Mouse (Mus musculus) cerebellum, adult 18-20 months (tissue): Measurements from ENCODE around the gene Shc4.

ENCODE experiments used
- DNase-seq, 2 experiments: peaks; one replicate each; pipeline ENCODE4 v3.0.0; 2021

Shc4 gene

DNA sequence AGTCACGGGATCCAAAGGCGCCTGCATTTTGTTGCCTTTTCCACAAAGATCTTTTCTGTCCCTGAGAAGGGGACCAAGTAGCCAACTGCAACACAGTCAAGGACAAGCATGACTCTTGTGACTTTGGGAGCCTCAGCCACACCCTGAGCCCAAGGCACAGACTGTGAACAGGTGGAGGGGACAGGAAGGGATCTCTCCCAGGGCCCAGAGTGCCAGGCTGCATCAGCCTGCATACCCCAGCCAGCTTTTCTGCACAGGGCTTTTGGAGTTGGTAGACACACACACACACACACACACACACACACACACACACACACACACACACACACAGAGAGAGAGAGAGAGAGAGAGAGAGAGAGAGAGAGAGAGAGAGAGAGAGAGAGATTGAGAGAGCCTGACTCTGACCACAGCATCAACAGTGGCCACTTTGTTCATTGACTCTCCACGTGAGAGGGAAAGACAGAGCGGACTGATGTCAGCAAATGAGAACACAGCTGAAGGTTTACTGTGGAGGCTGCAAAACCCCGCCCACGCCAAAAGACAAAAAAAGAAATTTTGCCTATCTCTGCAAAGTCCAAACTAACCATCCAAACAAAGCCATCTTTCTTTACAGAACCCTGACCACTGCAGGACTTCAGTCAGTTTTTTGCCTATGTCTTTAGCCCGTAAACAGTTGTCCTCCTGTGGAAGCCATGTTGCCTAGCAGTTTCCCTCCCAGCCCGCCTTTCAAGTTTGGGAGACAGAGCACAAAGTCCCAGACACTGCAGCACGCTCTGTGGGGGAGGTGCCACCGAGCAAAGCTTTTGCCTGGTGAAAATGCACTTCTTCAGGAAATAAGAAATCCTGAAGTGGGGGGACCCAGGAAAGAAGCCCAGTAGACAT, 39.1 kb downstream of the Shc4 start:
- no peak for DNase-seq

- DNase-seq: no peak
Observed at GRCm38 (mm10) chr2:125683895-125684294, 40.1 kb downstream of the Shc4 start.

GRCm38 (mm10) chr2:125681811-125682210, 42.1 kb downstream of the Shc4 start:
- no peak for DNase-seq

- peak; percentile 88 to 92 for DNase-seq
Observed at GRCm38 (mm10) chr2:125672957-125673631, 50.9 kb downstream of the Shc4 start, which contains the start of gene Eid1. Eid1 (plus strand) TSS chr2:125673095.

DNA sequence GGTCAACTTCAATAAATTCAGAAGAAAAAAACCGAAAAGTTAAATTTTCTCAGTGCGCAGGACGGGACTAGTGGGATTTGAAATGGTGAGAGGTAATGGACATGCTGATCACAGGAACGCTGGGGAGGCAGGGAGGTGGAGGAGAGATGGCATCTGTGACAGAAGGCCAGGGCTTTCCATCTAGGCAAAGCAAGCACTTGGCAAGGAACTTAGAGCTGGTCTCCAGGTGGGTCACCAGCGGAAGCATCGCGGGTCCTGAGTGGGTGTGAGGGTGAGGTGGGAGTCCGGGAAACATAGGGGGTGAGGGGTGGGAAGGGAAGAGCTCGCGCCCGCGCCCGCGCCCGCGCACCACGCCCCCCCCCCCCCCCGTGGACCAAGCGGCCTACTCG, 51.4 kb downstream of the Shc4 start:
- DNase-seq: peak in 1 of 2 experiments; percentile 74

DNA sequence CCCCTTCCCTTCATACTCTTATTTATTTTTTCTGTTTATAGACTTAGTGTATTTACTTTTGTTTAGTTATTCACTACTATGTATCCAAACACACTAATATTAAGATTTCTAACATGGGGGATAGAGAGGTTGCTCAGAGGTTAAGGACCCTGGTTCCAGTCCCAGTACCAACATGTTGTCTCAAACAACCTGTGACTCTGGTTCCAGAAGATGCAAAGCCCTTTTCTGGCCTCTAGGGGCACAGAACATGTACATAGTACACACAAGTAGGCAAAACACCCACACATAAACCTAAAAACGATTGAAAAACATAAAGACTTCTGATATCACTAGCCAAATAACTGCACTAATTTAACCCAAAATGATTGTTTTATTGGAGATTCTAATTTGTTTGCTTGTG, 53.1 kb downstream of the Shc4 start:
- no peak for DNase-seq

- DNase-seq: no peak
Observed at GRCm38 (mm10) chr2:125667721-125668120, 56.2 kb downstream of the Shc4 start.

- DNase-seq: no peak
Observed at GRCm38 (mm10) chr2:125667184-125667583, 56.8 kb downstream of the Shc4 start.

DNA sequence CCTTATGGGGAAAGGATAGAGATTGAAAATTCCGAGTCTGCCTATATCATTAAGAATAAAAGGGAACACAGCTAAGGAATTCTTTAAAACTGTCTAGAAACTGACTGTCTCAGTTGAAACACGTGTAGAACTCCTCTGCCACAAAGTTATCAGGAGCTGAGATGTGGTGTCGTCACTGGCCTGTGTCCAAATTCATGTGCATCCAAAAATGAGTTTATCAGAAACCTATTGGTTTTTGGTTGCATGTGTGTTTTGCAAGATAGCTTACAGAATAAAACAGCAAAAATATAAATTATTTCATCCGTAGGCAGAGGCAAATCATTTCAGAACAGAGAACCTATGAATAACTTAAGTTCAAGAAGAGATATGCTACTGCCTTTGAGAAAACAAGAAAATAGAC, 57.3 kb downstream of the Shc4 start:
- DNase-seq: no peak

DNA sequence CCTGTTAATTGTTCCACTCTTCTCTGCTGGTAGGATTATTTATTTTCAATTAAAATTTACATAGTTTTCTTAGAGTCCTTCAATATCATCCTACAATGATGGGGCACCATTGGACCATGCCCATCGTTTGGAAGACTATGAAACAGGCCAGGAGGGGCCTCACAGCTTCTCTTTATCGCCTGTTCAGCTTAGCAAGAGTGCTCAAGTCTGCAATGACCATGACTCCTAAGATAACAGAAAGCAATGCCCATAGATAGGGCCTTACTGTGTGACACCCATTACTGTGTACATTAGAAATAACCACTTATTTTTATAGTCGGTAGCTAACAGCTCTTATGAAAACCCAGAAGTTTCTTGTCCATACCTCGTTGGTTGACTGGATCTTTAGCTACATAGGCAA, 58.0 kb downstream of the Shc4 start:
- no peak for DNase-seq

- no peak for DNase-seq
Observed at GRCm38 (mm10) chr2:125665213-125665612, 58.7 kb downstream of the Shc4 start.

DNA sequence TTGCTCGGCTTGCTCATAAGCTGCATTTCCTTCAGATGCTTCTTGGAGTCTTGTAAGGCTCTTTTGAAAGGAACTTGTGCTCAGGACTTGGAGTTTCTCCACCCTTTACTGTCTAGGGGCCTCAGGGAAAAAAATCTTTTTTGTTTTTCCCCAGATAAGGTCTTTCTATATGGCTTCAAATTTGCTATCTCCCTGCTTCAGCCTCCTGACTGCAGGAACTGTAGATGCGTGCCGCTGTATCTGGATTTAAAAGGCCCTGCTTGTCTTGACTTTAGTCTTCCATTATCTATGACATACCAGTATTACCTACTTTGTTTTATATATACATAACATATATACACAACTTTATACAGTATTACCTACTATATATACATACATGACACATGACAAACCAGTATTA, 61.4 kb downstream of the Shc4 start:
- DNase-seq: no peak

GRCm38 (mm10) chr2:125661156-125661555, 62.8 kb downstream of the Shc4 start:
- DNase-seq: no peak

DNA sequence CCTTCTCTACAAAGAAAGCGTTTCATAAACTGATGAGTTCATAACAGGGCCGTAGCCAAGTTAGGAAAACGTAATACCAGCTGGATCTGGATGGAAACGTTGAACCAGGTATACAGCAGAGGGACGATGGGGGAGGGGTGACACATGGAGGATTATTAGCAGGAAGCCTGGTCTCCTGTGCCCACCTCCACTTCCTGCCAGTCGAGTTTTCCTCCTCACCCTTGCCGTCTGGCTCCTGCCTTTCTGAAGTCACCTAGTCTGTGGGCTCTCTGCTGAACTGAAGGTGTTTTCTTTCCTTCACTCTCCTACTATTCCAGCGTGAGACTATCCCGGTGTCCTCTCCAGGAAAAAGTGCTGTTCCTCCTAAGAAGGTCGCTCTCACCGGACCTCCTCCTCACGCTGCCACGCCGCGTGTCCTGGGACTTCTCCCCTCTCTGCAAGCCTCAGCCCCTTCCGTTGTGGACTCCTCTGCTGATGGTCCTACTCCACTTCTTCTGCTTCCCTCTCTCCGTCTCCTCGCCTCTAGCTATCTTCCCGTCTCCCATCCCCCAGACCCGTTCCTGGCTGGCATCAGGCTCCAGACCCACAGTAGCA, 63.3 kb downstream of the Shc4 start:
- peak; percentile 23 to 24 for DNase-seq

DNA sequence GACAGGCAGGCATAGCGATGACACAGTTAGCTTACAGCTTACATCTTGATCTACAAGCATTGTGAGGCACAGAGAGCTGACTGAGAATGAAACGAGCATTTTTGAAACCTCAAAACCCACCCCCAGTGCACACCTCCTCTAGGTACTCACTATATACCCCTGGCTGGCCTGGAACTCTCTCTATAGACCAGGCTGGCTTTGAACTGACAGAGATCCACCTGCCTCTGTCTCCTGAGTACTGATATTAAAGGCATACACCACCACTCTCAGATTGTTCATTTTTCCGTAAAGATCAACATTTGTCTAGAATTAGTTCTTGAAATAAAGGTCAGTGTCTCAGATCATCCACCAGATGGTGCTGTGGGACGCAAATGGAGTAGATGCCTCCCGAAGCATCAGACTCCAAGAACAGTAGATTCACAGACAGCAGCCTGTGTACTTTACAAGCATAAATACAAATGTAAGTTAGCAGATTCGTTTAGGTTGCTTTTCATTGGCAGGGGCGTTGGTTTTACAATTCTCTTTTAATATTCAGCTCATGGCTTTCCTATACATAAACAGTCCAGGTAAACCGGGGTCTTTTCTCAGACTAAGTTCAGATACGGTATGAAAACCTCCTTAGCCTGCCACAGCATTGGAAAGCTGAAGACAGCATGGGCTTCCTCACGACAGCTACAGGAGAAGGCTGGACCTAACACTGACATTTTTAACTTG, 64.0 kb downstream of the Shc4 start:
- DNase-seq: peak; percentile 77

DNA sequence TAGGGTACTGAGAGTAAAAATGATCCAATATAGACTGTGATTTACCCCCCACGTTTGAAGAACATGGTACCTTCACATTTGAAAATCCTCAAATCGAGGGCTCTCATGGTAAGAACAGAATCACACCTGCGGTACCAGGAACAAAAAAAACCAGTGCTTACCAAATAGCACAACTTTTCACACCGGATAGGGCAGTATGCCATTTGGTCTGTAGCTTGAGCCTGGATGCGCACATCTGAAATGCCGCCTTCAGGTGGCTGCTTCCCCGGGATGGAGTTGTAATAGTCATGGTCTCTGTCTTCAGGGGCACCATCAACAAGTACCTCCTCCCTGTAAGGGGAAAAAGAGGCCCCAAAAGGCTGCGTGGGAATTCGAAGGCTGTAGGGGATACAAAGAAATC, 68.6 kb downstream of the Shc4 start:
- no peak for DNase-seq

GRCm38 (mm10) chr2:125653286-125653685, 70.7 kb downstream of the Shc4 start:
- no peak for DNase-seq

DNA sequence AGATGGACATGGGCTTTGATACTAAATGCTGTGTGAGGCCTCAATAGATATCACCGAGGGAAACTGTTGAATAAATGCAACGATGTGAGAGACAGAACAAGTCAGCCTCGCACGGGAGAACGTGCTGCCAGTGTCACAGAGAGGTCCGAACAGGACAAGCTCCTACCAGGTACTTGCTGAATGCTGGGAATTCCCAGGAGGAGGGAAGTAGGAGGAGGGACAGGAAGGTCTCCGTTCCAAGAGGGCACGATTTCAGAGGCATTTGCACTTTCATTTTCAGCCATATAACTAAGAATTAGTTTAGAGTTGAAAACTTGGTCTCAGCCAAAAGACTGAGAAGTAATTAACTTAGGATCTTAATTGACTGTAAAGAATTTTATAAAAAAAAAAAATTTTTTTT, 72.4 kb downstream of the Shc4 start:
- DNase-seq: no peak

GRCm38 (mm10) chr2:125650742-125651352, 73.1 kb downstream of the Shc4 start:
- DNase-seq: no peak

DNA sequence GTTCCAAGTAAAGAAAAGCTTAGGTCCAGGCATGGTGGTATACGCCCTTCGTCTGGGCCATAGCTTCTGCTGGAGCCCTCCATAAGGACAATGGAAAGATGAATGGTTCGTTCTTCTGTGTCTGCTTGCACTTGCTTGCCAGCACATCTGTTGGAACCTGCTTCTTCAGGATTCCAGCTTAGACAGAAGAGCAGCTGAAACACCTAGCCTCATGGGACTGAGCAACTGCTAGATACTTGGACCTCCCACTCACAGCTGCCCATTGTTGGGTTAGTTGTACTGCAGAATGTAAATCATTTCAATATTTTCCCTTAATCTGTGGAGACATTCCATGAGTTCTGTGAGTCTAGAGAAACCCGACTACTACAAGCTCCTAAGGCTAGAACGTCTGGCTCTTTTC, 73.9 kb downstream of the Shc4 start:
- DNase-seq: no peak

DNA sequence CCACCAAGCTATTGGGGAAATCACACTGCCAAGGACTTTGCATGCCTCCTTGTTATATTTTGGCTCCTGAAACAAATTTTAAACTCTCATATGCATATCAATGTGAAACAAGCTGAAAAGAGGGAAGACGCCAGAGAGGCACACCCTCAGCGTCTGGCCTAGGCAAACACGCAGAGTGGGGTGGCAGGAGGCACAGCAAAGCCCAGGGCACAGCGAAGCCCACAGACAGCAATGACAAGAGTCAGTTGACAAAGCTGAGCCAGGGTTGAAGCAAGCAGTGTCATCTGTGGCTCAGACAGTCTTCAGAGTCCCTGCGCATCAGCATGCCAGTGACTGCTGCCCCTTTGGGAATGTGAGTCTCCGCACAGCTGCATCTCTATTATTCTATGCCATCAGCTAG, 79.0 kb downstream of the Shc4 start:
- DNase-seq: no peak

- no peak for DNase-seq
Observed at GRCm38 (mm10) chr2:125637331-125637730, 86.6 kb downstream of the Shc4 start.

DNA sequence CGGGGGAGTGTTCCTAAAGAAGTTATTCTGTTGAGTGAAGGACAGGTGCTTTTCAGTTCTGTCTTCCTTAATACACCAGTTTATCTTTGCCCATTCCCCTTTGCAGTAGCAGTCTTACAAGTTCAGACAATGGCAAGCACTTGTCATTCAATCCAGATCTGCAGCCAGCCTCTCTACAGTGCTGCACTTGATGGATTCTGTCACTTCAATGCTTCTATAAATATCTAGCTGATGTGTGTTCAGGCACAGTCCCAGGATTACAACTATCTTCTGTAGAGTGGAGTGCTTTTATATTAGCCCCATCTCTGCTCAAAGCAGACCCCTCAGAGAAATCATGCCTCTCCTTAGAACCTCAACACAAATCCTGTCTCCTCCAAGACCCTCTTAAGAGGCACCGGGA, 93.9 kb downstream of the Shc4 start:
- no peak for DNase-seq
